Mouse (Mus musculus) C2C12 (cell line): ENCODE data around the gene Etv5. TPM values are rescaled to one million over a fixed set of nuclear protein-coding genes. Genes with fewer than 3 reads are reported as not detected.

Experiments
- H3K27me3 ChIP-seq: one replicate; pipeline ENCODE4 v1.6.1; 2011; ENCODE audit not compliant: control insufficient read depth, insufficient read depth, insufficient read length
- H3K36me3 ChIP-seq: one replicate; pipeline ENCODE4 v1.6.1; 2011; ENCODE audit not compliant: control insufficient read depth, insufficient read depth
- H3K4me3 ChIP-seq: one replicate; pipeline ENCODE4 v1.5.1; 2011; ENCODE audit warnings: mild to moderate bottlenecking, control low read depth; ENCODE audit not compliant: poor library complexity, insufficient read depth, severe bottlenecking
- H3K79me2 ChIP-seq: one replicate; pipeline ENCODE4 v1.6.1; 2011; ENCODE audit not compliant: control insufficient read depth, insufficient read depth
- H3K79me3 ChIP-seq: one replicate; pipeline ENCODE4 v1.6.1; 2011; ENCODE audit warnings: low read depth, control low read depth
- H3ac ChIP-seq: one replicate; pipeline ENCODE3; 2011; ENCODE audit warnings: low read depth; ENCODE audit not compliant: control insufficient read depth, insufficient read length
- CEBPB ChIP-seq: IDR thresholded peaks from one replicate; pipeline ENCODE4 v1.6.1; 2011; ENCODE audit warnings: low read depth, mild to moderate bottlenecking, control low read depth, moderate library complexity
- CTCF ChIP-seq: IDR thresholded peaks from one replicate; pipeline ENCODE4 v1.5.1; 2011; ENCODE audit not compliant: control insufficient read depth, insufficient read depth, insufficient read length
- FOSL1 ChIP-seq: IDR thresholded peaks from one replicate; pipeline ENCODE4 v1.8.0; 2011; ENCODE audit warnings: mild to moderate bottlenecking, low read length; ENCODE audit not compliant: poor library complexity, insufficient read depth, severe bottlenecking
- MAX ChIP-seq: IDR thresholded peaks from one replicate; pipeline ENCODE4 v1.6.1; 2011; ENCODE audit warnings: mild to moderate bottlenecking, control low read depth
- MYOD1 ChIP-seq: IDR thresholded peaks from one replicate; pipeline ENCODE4 v1.6.1; 2011; ENCODE audit warnings: low read depth; ENCODE audit not compliant: control insufficient read depth, insufficient read length
- MYOG ChIP-seq: IDR thresholded peaks from one replicate; pipeline ENCODE4 v1.6.1; 2011; ENCODE audit not compliant: control insufficient read depth, insufficient read length; ENCODE audit errors: extremely low read depth
- USF1 ChIP-seq: IDR thresholded peaks from one replicate; pipeline ENCODE4 v1.6.1; 2011; ENCODE audit warnings: low read depth, mild to moderate bottlenecking, control low read depth, moderate library complexity
- polyA plus RNA-seq: library from polyadenylated mRNA; unstranded; fragments of >200 nt; fragmentation: generic; extraction: Trizol; gene quantifications from one replicate; pipeline ENCODE4 v1.2.1, GENCODE M21; 2012; ENCODE audit warnings: missing spikeins

Gene Etv5
- polyA plus RNA-seq, 1 experiment = 10.2 TPM

DNA sequence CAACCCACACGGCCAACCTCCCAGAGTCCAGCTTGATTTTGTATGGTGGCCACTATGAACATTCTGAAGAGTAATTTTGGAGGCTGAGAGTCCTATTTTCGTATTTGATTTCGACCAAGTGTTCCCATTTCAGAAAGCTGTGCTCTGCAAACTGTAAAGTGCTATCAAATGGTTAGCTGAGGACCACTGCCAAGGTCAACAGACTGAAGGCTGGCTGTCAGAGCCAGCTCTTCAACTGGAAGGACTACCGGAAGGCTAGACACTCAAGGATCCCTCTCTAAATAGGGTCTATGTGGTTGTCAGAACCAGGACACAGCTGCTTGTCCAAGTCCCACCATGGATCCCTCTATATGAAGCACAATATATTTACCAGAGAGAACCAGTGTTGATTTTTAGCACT, 60.2 kb downstream of the Etv5 start:
- Histone ChIP-seq H3K36me3 (no peaks in the 10 kb centered on the region), H3K4me3 (no peak overlapping the region), H3K27me3 (no peaks in the 10 kb centered on the region), H3ac (no peak overlapping the region), H3K79me3 (no peaks in the 10 kb centered on the region), H3K79me2 (no peaks in the 10 kb centered on the region)
- TF ChIP-seq USF1 = no peak
- TF ChIP-seq MYOD1 = no peak
- TF ChIP-seq CTCF = no peak
- TF ChIP-seq MYOG = no peak
- no peak for TF ChIP-seq FOSL1
- no peak for TF ChIP-seq MAX
- TF ChIP-seq CEBPB = no peak

GRCm38 (mm10) chr16:22377714-22378113, 61.8 kb downstream of the Etv5 start:
- H3K4me3 ChIP-seq = no peak overlapping the region
- H3ac ChIP-seq = no peak overlapping the region
- no peaks in the 10 kb centered on the region for H3K27me3 ChIP-seq
- H3K79me3 ChIP-seq = no peaks in the 10 kb centered on the region
- H3K36me3 ChIP-seq = no peaks in the 10 kb centered on the region
- no peaks in the 10 kb centered on the region for H3K79me2 ChIP-seq
- TF ChIP-seq CEBPB = no peak
- no peak for TF ChIP-seq CTCF
- no peak for TF ChIP-seq USF1
- TF ChIP-seq MYOG = no peak
- TF ChIP-seq MAX = no peak
- no peak for TF ChIP-seq FOSL1
- no peak for TF ChIP-seq MYOD1

DNA sequence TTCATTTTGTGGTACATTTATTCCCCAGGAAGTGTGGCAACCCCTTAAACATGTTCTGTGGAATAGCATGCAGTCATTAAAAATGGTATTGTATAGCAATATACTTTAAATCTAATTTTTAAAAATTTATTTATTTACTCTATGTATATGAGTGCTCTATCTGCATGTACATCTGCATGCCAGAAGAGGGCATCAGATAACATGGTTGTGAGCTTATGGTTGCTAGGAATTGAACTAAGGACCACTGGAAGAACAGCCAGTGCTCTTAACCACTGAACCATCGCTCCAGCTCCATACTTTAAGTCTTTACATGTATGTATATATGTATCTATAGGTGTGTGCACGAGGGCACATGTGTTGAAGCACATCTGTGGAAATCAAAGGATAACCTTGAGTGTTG, 64.6 kb downstream of the Etv5 start:
- TF ChIP-seq USF1 (no peak), FOSL1 (no peak), MYOD1 (no peak), MYOG (no peak), CEBPB (no peak), MAX (no peak), CTCF (no peak)
- Histone ChIP-seq H3K79me3 (no peaks in the 10 kb centered on the region), H3K79me2 (no peaks in the 10 kb centered on the region), H3ac (no peak overlapping the region), H3K27me3 (no peaks in the 10 kb centered on the region), H3K36me3 (no peaks in the 10 kb centered on the region), H3K4me3 (no peak overlapping the region)

- no peak for TF ChIP-seq FOSL1
- TF ChIP-seq USF1 = no peak
- TF ChIP-seq MYOG = no peak
- no peak for TF ChIP-seq CTCF
- TF ChIP-seq CEBPB = no peak
- TF ChIP-seq MYOD1 = no peak
- TF ChIP-seq MAX = no peak
- H3K79me3 ChIP-seq = no peaks in the 10 kb centered on the region
- no peak overlapping the region for H3K4me3 ChIP-seq
Observed at GRCm38 (mm10) chr16:22372701-22373124, 66.8 kb downstream of the Etv5 start.

DNA sequence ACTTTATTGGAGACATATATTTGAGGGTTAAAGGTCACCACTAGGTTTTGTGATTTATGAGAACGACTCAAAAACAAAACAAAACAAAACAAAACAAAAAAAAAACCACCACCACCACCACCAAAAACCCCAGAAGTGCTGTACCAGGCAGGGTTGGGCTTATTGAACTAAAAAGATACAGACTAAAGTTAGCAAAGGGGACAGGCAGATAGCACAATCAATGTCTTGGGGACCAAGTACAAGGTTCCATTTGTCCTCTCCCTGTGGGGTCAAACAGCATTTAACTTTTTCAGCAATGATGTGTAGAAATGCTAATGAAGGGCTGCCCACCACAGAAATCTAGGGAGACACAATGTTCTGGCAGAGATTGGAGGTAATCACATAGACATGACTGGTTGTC, 67.3 kb downstream of the Etv5 start:
- H3K4me3 ChIP-seq = no peak overlapping the region
- H3K36me3 ChIP-seq = no peaks in the 10 kb centered on the region
- TF ChIP-seq MYOG (no peak), MYOD1 (no peak), MAX (no peak), FOSL1 (no peak)
- H3K79me2 ChIP-seq = no peaks in the 10 kb centered on the region
- no peaks in the 10 kb centered on the region for H3K27me3 ChIP-seq
- no peaks in the 10 kb centered on the region for H3K79me3 ChIP-seq
- H3ac ChIP-seq = no peak overlapping the region

More at GRCm38 (mm10) chr16:22372701-22373124, 66.8 kb downstream of the Etv5 start:
- H3ac ChIP-seq = no peak overlapping the region
- H3K79me2 ChIP-seq = no peaks in the 10 kb centered on the region
- no peaks in the 10 kb centered on the region for H3K36me3 ChIP-seq
- H3K27me3 ChIP-seq = no peaks in the 10 kb centered on the region

DNA sequence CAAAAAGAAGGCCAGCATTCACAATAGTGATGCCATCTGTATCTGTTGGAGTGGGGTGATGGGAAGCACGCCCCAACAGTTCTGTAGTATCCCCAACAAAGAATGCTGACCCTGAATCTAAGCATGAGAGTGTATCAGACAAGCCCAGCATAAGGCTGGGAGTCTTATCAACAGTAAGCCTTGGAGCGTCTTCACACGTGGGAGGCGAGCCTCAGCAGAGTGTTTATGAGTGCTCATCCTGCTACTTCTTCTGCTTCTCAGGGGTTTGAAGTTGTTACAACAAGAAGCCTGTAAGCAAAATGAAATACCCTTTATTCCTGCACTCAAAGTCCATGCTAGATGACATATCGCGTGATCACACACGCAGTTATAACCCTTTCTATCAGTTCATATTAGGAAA, 72.4 kb downstream of the Etv5 start:
- Histone ChIP-seq H3ac (no peak overlapping the region), H3K36me3 (no peaks in the 10 kb centered on the region), H3K4me3 (no peak overlapping the region), H3K79me3 (no peaks in the 10 kb centered on the region), H3K27me3 (no peaks in the 10 kb centered on the region), H3K79me2 (no peaks in the 10 kb centered on the region)
- TF ChIP-seq CTCF = no peak
- TF ChIP-seq MAX = no peak

- TF ChIP-seq USF1 (no peak), MAX (no peak), FOSL1 (no peak), MYOG (no peak), CEBPB (no peak), CTCF (no peak), MYOD1 (no peak)
Observed at GRCm38 (mm10) chr16:22366040-22366439, 73.5 kb downstream of the Etv5 start.

More at GRCm38 (mm10) chr16:22366040-22366439, 73.5 kb downstream of the Etv5 start:
- H3ac ChIP-seq = no peak overlapping the region
- H3K79me2 ChIP-seq = no peaks in the 10 kb centered on the region
- no peak overlapping the region for H3K4me3 ChIP-seq
- H3K36me3 ChIP-seq = no peaks in the 10 kb centered on the region
- H3K79me3 ChIP-seq = no peaks in the 10 kb centered on the region
- no peaks in the 10 kb centered on the region for H3K27me3 ChIP-seq
